Mouse (Mus musculus) embryonic facial prominence, embryonic 15.5 days (tissue): ENCODE results near the gene Spata13. TPM values are rescaled to one million over a fixed set of nuclear protein-coding genes. Genes with fewer than 3 reads are reported as not detected.

Experiments used
- ATAC-seq: fragments of 200-750 bp; cut with Nextera tagmentation; 2 replicates; pipeline ENCODE4 v1.8.0; 2017; ENCODE audit warnings: low read depth, moderate TSS enrichment; ENCODE audit not compliant: insufficient number of reproducible peaks, low FRiP score, low TSS enrichment
- H3K27ac ChIP-seq: fragments of 300-500 bp; sonication (generic); replicated peaks from 2 replicates; pipeline ENCODE4 v1.5.1; 2015; ENCODE audit warnings: mild to moderate bottlenecking, inconsistent platforms
- H3K27me3 ChIP-seq: fragments of 300-500 bp; sonication (generic); 2 replicates; pipeline ENCODE4 v1.6.1; 2015; ENCODE audit warnings: inconsistent platforms
- H3K36me3 ChIP-seq: fragments of 300-500 bp; sonication (generic); 2 replicates; pipeline ENCODE4 v1.6.1; 2015; ENCODE audit warnings: mild to moderate bottlenecking, inconsistent platforms
- H3K4me1 ChIP-seq: fragments of 300-500 bp; sonication (generic); 2 replicates; pipeline ENCODE4 v1.6.1; 2015; ENCODE audit warnings: inconsistent platforms
- H3K4me2 ChIP-seq: fragments of 300-500 bp; sonication (generic); replicated peaks from 2 replicates; pipeline ENCODE4 v1.6.1; 2015; ENCODE audit warnings: mild to moderate bottlenecking, inconsistent platforms
- H3K4me3 ChIP-seq: fragments of 300-500 bp; sonication (generic); replicated peaks from 2 replicates; pipeline ENCODE4 v1.5.1; 2015; ENCODE audit warnings: mild to moderate bottlenecking, inconsistent platforms
- H3K9ac ChIP-seq: fragments of 300-500 bp; sonication (generic); 2 replicates; pipeline ENCODE4 v1.6.1; 2015; ENCODE audit warnings: inconsistent platforms
- H3K9me3 ChIP-seq: fragments of 300-500 bp; sonication (generic); replicated peaks from 2 replicates; pipeline ENCODE4 v1.6.1; 2016; ENCODE audit warnings: inconsistent platforms
- WGBS: fragments of 180-500 bp; shearing (Covaris S2); methylation state at CpG from one replicate; pipeline ENCODE4 v1.1.7; 2015; 5-methylcytosine and 5-hydroxymethylcytosine counted together
- polyA plus RNA-seq: library from polyadenylated mRNA; unstranded; fragments of >200 nt; fragmentation: Nextera tagmentation; extraction: Ambion mirVana; gene quantifications from 2 replicates; pipeline ENCODE4 v1.2.1, GENCODE M21; 2015

Spata13 gene
- polyA plus RNA-seq, 1 experiment from 2014 or later, result 16.1 TPM

GRCm38 (mm10) chr14:60657891-60658290 lies 24.1 kb downstream of the Spata13 start:
- Histone ChIP-seq H3K4me1 (peaks cover 9% of the 10 kb centered on the region; the same call in 1 of the 2 replicates), H3K9me3 (no peaks in the 10 kb centered on the region), H3K27ac (no peak overlapping the region), H3K4me3 (no peak overlapping the region), H3K9ac (no peak overlapping the region), H3K36me3 (no peaks in the 10 kb centered on the region), H3K27me3 (no peaks in the 10 kb centered on the region), H3K4me2 (no peak overlapping the region)
- WGBS, result 65% methylated on average over 2 of the region's 2 CpGs
- no peak for ATAC-seq

- Histone ChIP-seq H3K4me2 (no peak overlapping the region), H3K4me3 (no peak overlapping the region), H3K27me3 (no peaks in the 10 kb centered on the region), H3K27ac (no peak overlapping the region), H3K36me3 (no peaks in the 10 kb centered on the region), H3K4me1 (peaks cover 9% of the 10 kb centered on the region; the same call in 1 of the 2 replicates), H3K9me3 (no peaks in the 10 kb centered on the region), H3K9ac (no peak overlapping the region)
- ATAC-seq, result no peak
- WGBS, result 75% methylated on average over 8 of the region's 8 CpGs
Measured at GRCm38 (mm10) chr14:60659498-60659897, 25.7 kb downstream of the Spata13 start.

- Histone ChIP-seq H3K4me2 (no peak overlapping the region), H3K27me3 (no peaks in the 10 kb centered on the region), H3K4me3 (no peak overlapping the region), H3K27ac (no peak overlapping the region), H3K9me3 (no peaks in the 10 kb centered on the region), H3K4me1 (peaks cover 7% of the 10 kb centered on the region; the same call in 1 of the 2 replicates), H3K36me3 (no peaks in the 10 kb centered on the region), H3K9ac (no peak overlapping the region)
- WGBS, result 92% methylated on average over 8 of the region's 8 CpGs
- ATAC-seq, result no peak
Measured at GRCm38 (mm10) chr14:60660591-60660990, 26.8 kb downstream of the Spata13 start.

- no peaks in the 10 kb centered on the region for H3K4me1 ChIP-seq
- ATAC-seq, result no peak
- H3K9ac ChIP-seq, result no peak overlapping the region
- no peak overlapping the region for H3K4me2 ChIP-seq
- H3K27me3 ChIP-seq, result no peaks in the 10 kb centered on the region
- H3K36me3 ChIP-seq, result no peaks in the 10 kb centered on the region
- 86% methylated on average over 5 of the region's 5 CpGs for WGBS
- no peak overlapping the region for H3K27ac ChIP-seq
- H3K4me3 ChIP-seq, result no peak overlapping the region
- H3K9me3 ChIP-seq, result no peaks in the 10 kb centered on the region
Measured at GRCm38 (mm10) chr14:60661281-60661680, 27.5 kb downstream of the Spata13 start.

- no peak overlapping the region for H3K4me2 ChIP-seq
- ATAC-seq, result no peak
- no peaks in the 10 kb centered on the region for H3K36me3 ChIP-seq
- no peak overlapping the region for H3K27ac ChIP-seq
- H3K27me3 ChIP-seq, result no peaks in the 10 kb centered on the region
- H3K9me3 ChIP-seq, result no peaks in the 10 kb centered on the region
- WGBS, result 89% methylated on average over 11 of the region's 11 CpGs
- no peak overlapping the region for H3K4me3 ChIP-seq
- no peaks in the 10 kb centered on the region for H3K4me1 ChIP-seq
- no peak overlapping the region for H3K9ac ChIP-seq
Measured at GRCm38 (mm10) chr14:60663309-60663940, 29.6 kb downstream of the Spata13 start.

GRCm38 (mm10) chr14:60664641-60665040 lies 30.8 kb downstream of the Spata13 start:
- no peak overlapping the region for H3K4me2 ChIP-seq
- ATAC-seq, result no peak

GRCm38 (mm10) chr14:60665263-60665662 lies 31.5 kb downstream of the Spata13 start:
- Histone ChIP-seq H3K4me2 (no peak overlapping the region), H3K4me3 (no peak overlapping the region), H3K9ac (no peak overlapping the region), H3K9me3 (no peaks in the 10 kb centered on the region), H3K27me3 (no peaks in the 10 kb centered on the region), H3K27ac (no peak overlapping the region), H3K4me1 (no peaks in the 10 kb centered on the region), H3K36me3 (no peaks in the 10 kb centered on the region)
- 55% methylated on average over 6 of the region's 6 CpGs for WGBS
- no peak for ATAC-seq

More at GRCm38 (mm10) chr14:60664641-60665040, 30.8 kb downstream of the Spata13 start:
- Histone ChIP-seq H3K4me3 (no peak overlapping the region), H3K9ac (no peak overlapping the region), H3K4me1 (no peaks in the 10 kb centered on the region), H3K27me3 (no peaks in the 10 kb centered on the region), H3K27ac (no peak overlapping the region), H3K36me3 (no peaks in the 10 kb centered on the region), H3K9me3 (no peaks in the 10 kb centered on the region)
- 64% methylated on average over 4 of the region's 4 CpGs for WGBS

GRCm38 (mm10) chr14:60666252-60666651 lies 32.5 kb downstream of the Spata13 start:
- H3K9ac ChIP-seq, result no peak overlapping the region
- no peaks in the 10 kb centered on the region for H3K9me3 ChIP-seq
- no peaks in the 10 kb centered on the region for H3K4me1 ChIP-seq
- H3K36me3 ChIP-seq, result no peaks in the 10 kb centered on the region
- no peak for ATAC-seq
- no peak overlapping the region for H3K4me3 ChIP-seq
- no peaks in the 10 kb centered on the region for H3K27me3 ChIP-seq
- WGBS, result 71% methylated on average over 7 of the region's 7 CpGs
- no peak overlapping the region for H3K4me2 ChIP-seq
- H3K27ac ChIP-seq, result no peak overlapping the region

GRCm38 (mm10) chr14:60670191-60670590 lies 36.4 kb downstream of the Spata13 start:
- Histone ChIP-seq H3K27me3 (no peaks in the 10 kb centered on the region), H3K36me3 (no peaks in the 10 kb centered on the region), H3K9ac (no peak overlapping the region), H3K4me2 (no peak overlapping the region), H3K4me3 (no peak overlapping the region), H3K4me1 (no peaks in the 10 kb centered on the region), H3K9me3 (no peaks in the 10 kb centered on the region), H3K27ac (no peak overlapping the region)
- 67% methylated on average over 7 of the region's 7 CpGs for WGBS
- no peak for ATAC-seq

GRCm38 (mm10) chr14:60671504-60671903 lies 37.7 kb downstream of the Spata13 start:
- H3K9ac ChIP-seq, result no peak overlapping the region
- H3K4me2 ChIP-seq, result no peak overlapping the region
- ATAC-seq, result no peak
- no peak overlapping the region for H3K27ac ChIP-seq
- no peaks in the 10 kb centered on the region for H3K4me1 ChIP-seq
- H3K4me3 ChIP-seq, result no peak overlapping the region
- no peaks in the 10 kb centered on the region for H3K9me3 ChIP-seq
- WGBS, result 58% methylated on average over 2 of the region's 2 CpGs
- no peaks in the 10 kb centered on the region for H3K27me3 ChIP-seq
- H3K36me3 ChIP-seq, result no peaks in the 10 kb centered on the region

GRCm38 (mm10) chr14:60675697-60676096 lies 41.9 kb downstream of the Spata13 start:
- Histone ChIP-seq H3K4me2 (no peak overlapping the region), H3K27me3 (no peaks in the 10 kb centered on the region), H3K36me3 (no peaks in the 10 kb centered on the region), H3K9ac (no peak overlapping the region), H3K4me1 (no peaks in the 10 kb centered on the region), H3K27ac (no peak overlapping the region), H3K4me3 (no peak overlapping the region), H3K9me3 (no peaks in the 10 kb centered on the region)
- whole genome bisulfite sequencing, result 82% methylated on average over 4 of the region's 4 CpGs
- no peak for ATAC-seq

- no peak for ATAC-seq
Measured at GRCm38 (mm10) chr14:60676625-60677314, 43.0 kb downstream of the Spata13 start.

More at GRCm38 (mm10) chr14:60676625-60677314, 43.0 kb downstream of the Spata13 start:
- Histone ChIP-seq H3K27me3 (no peaks in the 10 kb centered on the region), H3K4me2 (no peak overlapping the region), H3K36me3 (no peaks in the 10 kb centered on the region), H3K9ac (no peak overlapping the region), H3K4me1 (no peaks in the 10 kb centered on the region), H3K9me3 (no peaks in the 10 kb centered on the region), H3K4me3 (no peak overlapping the region), H3K27ac (no peak overlapping the region)
- WGBS, result 93% methylated on average over 2 of the region's 2 CpGs
